Mouse (Mus musculus): ENCODE measurements around the gene Fbxl17.

The Fbxl17 gene

GRCm38 (mm10) chr17:63402741-63403681, 96.8 kb downstream of the Fbxl17 start:
- no peak for DNase-seq

- no peak for DNase-seq
These were observed 97.6 kb downstream of the Fbxl17 start for GRCm38 (mm10) chr17:63402170-63402569.

GRCm38 (mm10) chr17:63400640-63401039, 99.2 kb downstream of the Fbxl17 start:
- DNase-seq = no peak

GRCm38 (mm10) chr17:63399816-63400215, 100.0 kb downstream of the Fbxl17 start:
- DNase-seq = no peak

- no peak for DNase-seq
These were observed 108.3 kb downstream of the Fbxl17 start for GRCm38 (mm10) chr17:63391506-63391905.

- DNase-seq = no peak
These were observed 108.9 kb downstream of the Fbxl17 start for GRCm38 (mm10) chr17:63390951-63391350.

GRCm38 (mm10) chr17:63370977-63371376, 128.8 kb downstream of the Fbxl17 start:
- DNase-seq = no peak

GRCm38 (mm10) chr17:63369631-63370310, 130.0 kb downstream of the Fbxl17 start:
- DNase-seq = no peak

- DNase-seq = no peak
These were observed 132.3 kb downstream of the Fbxl17 start for GRCm38 (mm10) chr17:63367476-63367875.

GRCm38 (mm10) chr17:63366045-63366444, 133.8 kb downstream of the Fbxl17 start:
- no peak for DNase-seq

- no peak for DNase-seq
These were observed 135.2 kb downstream of the Fbxl17 start for GRCm38 (mm10) chr17:63364605-63365004.

- no peak for DNase-seq
These were observed 137.6 kb downstream of the Fbxl17 start for GRCm38 (mm10) chr17:63362196-63362595.

GRCm38 (mm10) chr17:63361679-63362078, 138.1 kb downstream of the Fbxl17 start:
- no peak for DNase-seq

GRCm38 (mm10) chr17:63358837-63359236, 141.0 kb downstream of the Fbxl17 start:
- no peak for DNase-seq

GRCm38 (mm10) chr17:63356202-63356601, 143.6 kb downstream of the Fbxl17 start:
- no peak for DNase-seq

GRCm38 (mm10) chr17:63352634-63353195, 147.1 kb downstream of the Fbxl17 start:
- no peak for DNase-seq

- no peak for DNase-seq
These were observed 148.1 kb downstream of the Fbxl17 start for GRCm38 (mm10) chr17:63351682-63352081.

- no peak for DNase-seq
These were observed 148.8 kb downstream of the Fbxl17 start for GRCm38 (mm10) chr17:63350876-63351509.

GRCm38 (mm10) chr17:63344101-63344500, 155.7 kb downstream of the Fbxl17 start:
- DNase-seq = no peak

- DNase-seq = no peak
These were observed 156.7 kb downstream of the Fbxl17 start for GRCm38 (mm10) chr17:63343076-63343475.

GRCm38 (mm10) chr17:63342440-63342839, 157.4 kb downstream of the Fbxl17 start:
- no peak for DNase-seq

GRCm38 (mm10) chr17:63341203-63341602, 158.6 kb downstream of the Fbxl17 start:
- no peak for DNase-seq

- DNase-seq = no peak
These were observed 170.9 kb downstream of the Fbxl17 start for GRCm38 (mm10) chr17:63328888-63329287.
